In the genomic region with DNA sequence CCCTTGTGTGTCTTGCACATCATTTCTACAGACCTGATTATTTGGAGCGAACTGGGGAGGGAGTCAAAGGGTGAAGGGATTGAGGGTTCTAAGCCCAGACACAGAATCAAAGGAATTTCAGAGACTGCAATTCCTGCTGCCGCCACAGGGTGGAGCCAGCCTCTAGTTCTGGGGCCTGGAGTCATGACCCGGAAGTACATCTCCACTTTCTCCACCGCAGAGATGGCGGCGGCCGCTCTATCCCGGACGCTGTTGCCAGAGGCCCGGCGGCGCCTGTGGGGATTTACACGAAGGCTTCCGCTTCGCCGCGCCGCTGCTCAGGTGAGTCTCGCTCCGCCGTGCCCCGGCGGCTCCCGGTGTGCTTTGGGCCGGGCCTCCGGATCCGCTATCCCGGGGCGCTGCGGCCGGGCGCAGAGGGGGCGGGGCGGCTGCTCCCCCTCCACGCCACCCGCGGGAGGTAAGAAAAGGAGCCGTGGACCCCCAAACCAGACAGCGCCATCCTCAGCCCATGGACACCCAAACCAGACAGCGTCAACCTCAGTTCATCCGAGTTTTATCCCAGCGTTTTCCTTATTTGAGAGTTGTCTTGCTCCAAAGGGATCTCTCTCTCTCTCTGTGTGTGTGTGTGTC, we compare ENCODE assay signal across 8 mouse cellular contexts. TPM values are rescaled to one million over a fixed set of nuclear protein-coding genes. Genes with fewer than 3 reads are reported as not detected.
DNase-seq lines count a peak whose midpoint lies in the region; ATAC-seq and TF ChIP-seq lines count a peak whose summit lies in the region.

A gene (plus strand): TSS at position 186 of the 630 bp plus-strand sequence.

- H3K9me3 ChIP-seq in erythroblast, embryonic 14.5 days (ENCODE audit: control insufficient read depth, low read length), result no peaks in the 10 kb centered on the region
- H3K9me3 ChIP-seq in heart, embryonic 12.5 days (replicated peaks), result no peaks in the 10 kb centered on the region
- no peaks in the 10 kb centered on the region for H3K9me3 ChIP-seq in kidney, postnatal 0 days (replicated peaks; ENCODE audit: low read length)
- no peaks in the 10 kb centered on the region for H3K9me3 ChIP-seq in liver, embryonic 11.5 days (ENCODE audit: control insufficient read depth, low read length)
- no peaks in the 10 kb centered on the region for H3K9me3 ChIP-seq in stomach, embryonic 14.5 days (ENCODE audit: control insufficient read depth, low read depth, low read length)

- ATAC-seq in heart, embryonic 12.5 days (ENCODE audit: insufficient number of reproducible peaks, low FRiP score), result peak; percentile 80
- peak; percentile 83 for ATAC-seq in kidney, postnatal 0 days (replicated peaks; ENCODE audit: low FRiP score, low read depth)
- peak; percentile 84 for ATAC-seq in liver, embryonic 11.5 days (replicated peaks; ENCODE audit: low FRiP score)
- ATAC-seq in stomach, embryonic 14.5 days (ENCODE audit: insufficient number of reproducible peaks, insufficient read depth, low FRiP score, low read depth), result peak; percentile 90

- peak within 1 kb of the TSS; percentile 57; the same call in 1 of the 2 replicates for H3K27ac ChIP-seq in heart, embryonic 12.5 days (ENCODE audit: poor library complexity, severe bottlenecking)
- peak within 1 kb of the TSS; percentile 80 for H3K27ac ChIP-seq in kidney, postnatal 0 days
- no peak within 1 kb of the TSS for H3K27ac ChIP-seq in liver, embryonic 11.5 days (ENCODE audit: low read depth, low read length)
- H3K27ac ChIP-seq in stomach, embryonic 14.5 days (ENCODE audit: low read length), result peak within 1 kb of the TSS; percentile 72

- peak within 1 kb of the TSS; percentile 90 for H3K4me2 ChIP-seq in heart, embryonic 12.5 days
- peak within 1 kb of the TSS; percentile 56 for H3K4me2 ChIP-seq in kidney, postnatal 0 days (ENCODE audit: low read length)
- peak within 1 kb of the TSS; percentile 93 for H3K4me2 ChIP-seq in liver, embryonic 11.5 days
- H3K4me2 ChIP-seq in stomach, embryonic 14.5 days (replicated peaks; ENCODE audit: low read depth, low read length), result peak within 1 kb of the TSS; percentile 75

- peak; percentile 73; the same call in 1 of the 2 replicates for TF ChIP-seq POLR2A in brain, embryonic 14.5 days (IDR thresholded peaks at IDR 0.05; ENCODE audit: borderline replicate concordance, extremely low read depth, insufficient read depth, insufficient read length, poor library complexity, severe bottlenecking)

- peaks cover 9% of the 10 kb centered on the region for H3K79me3 ChIP-seq in C2C12 (ENCODE audit: low read depth)

- peak within 1 kb of the TSS; percentile 84 for H3K4me3 ChIP-seq in C2C12 (ENCODE audit: insufficient read depth, poor library complexity, severe bottlenecking)
- H3K4me3 ChIP-seq in erythroblast, embryonic 14.5 days (replicated peaks), result peak within 1 kb of the TSS; percentile 72
- H3K4me3 ChIP-seq in heart, embryonic 12.5 days, result peak within 1 kb of the TSS; percentile 94
- peak within 1 kb of the TSS; percentile 86 for H3K4me3 ChIP-seq in kidney, postnatal 0 days (replicated peaks; ENCODE audit: low read depth, low read length)
- H3K4me3 ChIP-seq in liver, embryonic 11.5 days (ENCODE audit: low read depth, low read length), result peak within 1 kb of the TSS; percentile 76
- peak within 1 kb of the TSS; percentile 92 for H3K4me3 ChIP-seq in stomach, embryonic 14.5 days (ENCODE audit: low read depth, low read length)

- peak within 1 kb of the TSS; percentile 93 for H3K9ac ChIP-seq in heart, embryonic 12.5 days
- peak within 1 kb of the TSS; percentile 76 for H3K9ac ChIP-seq in kidney, postnatal 0 days (ENCODE audit: low read depth, low read length)
- peak within 1 kb of the TSS; percentile 79 for H3K9ac ChIP-seq in liver, embryonic 11.5 days (ENCODE audit: low read depth, low read length)
- H3K9ac ChIP-seq in stomach, embryonic 14.5 days (replicated peaks; ENCODE audit: low read depth, low read length), result peak within 1 kb of the TSS; percentile 89

- DNase-seq in brain, embryonic 14.5 days (ENCODE audit: low read depth), result peak; percentile 93
- peak; percentile 93 for DNase-seq in kidney, postnatal 0 days (ENCODE audit: low spot score)
- peak; percentile 86 for DNase-seq in liver, embryonic 11.5 days (ENCODE audit: low spot score)
- DNase-seq in naive thymus-derived CD4-positive, alpha-beta T cell, adult 2 months (ENCODE audit: low read depth), result peak; percentile 94

- H3K79me2 ChIP-seq in C2C12 (ENCODE audit: control insufficient read depth, insufficient read depth), result peaks cover 22% of the 10 kb centered on the region

- H3K27me3 ChIP-seq in C2C12 (ENCODE audit: control insufficient read depth, insufficient read depth, insufficient read length), result no peaks in the 10 kb centered on the region
- H3K27me3 ChIP-seq in erythroblast, embryonic 14.5 days (ENCODE audit: control insufficient read depth), result no peaks in the 10 kb centered on the region
- no peaks in the 10 kb centered on the region for H3K27me3 ChIP-seq in heart, embryonic 12.5 days (replicated peaks)
- no peaks in the 10 kb centered on the region for H3K27me3 ChIP-seq in kidney, postnatal 0 days (ENCODE audit: insufficient read depth, low read length)
- no peaks in the 10 kb centered on the region for H3K27me3 ChIP-seq in liver, embryonic 11.5 days (replicated peaks; ENCODE audit: control insufficient read depth, insufficient read depth, low read length)
- H3K27me3 ChIP-seq in stomach, embryonic 14.5 days (ENCODE audit: control insufficient read depth, insufficient read depth, low read length), result no peaks in the 10 kb centered on the region

- WGBS in heart, embryonic 12.5 days, result under 1% methylated on average over 38 of the region's 42 CpGs
- WGBS in kidney, postnatal 0 days, result under 1% methylated on average over 42 of the region's 42 CpGs
- WGBS in liver, embryonic 11.5 days, result under 1% methylated on average over 41 of the region's 42 CpGs
- WGBS in stomach, embryonic 14.5 days, result under 1% methylated on average over 42 of the region's 42 CpGs

- H3ac ChIP-seq in C2C12 (ENCODE audit: control insufficient read depth, insufficient read length, low read depth), result peak within 1 kb of the TSS; percentile 61

- peak; percentile 52 for TF ChIP-seq CTCF in C2C12 (IDR thresholded peaks at IDR 0.05; ENCODE audit: control insufficient read depth, insufficient read depth, insufficient read length)
- peak; percentile 99 for TF ChIP-seq CTCF in brain, embryonic 14.5 days (IDR thresholded peaks at IDR 0.05; ENCODE audit: borderline replicate concordance, extremely low read depth, insufficient read depth, insufficient read length)
- TF ChIP-seq CTCF in kidney, postnatal 0 days (IDR thresholded peaks at IDR 0.05; ENCODE audit: low read depth), result peak; percentile 92

- H3K36me3 ChIP-seq in C2C12 (ENCODE audit: control insufficient read depth, insufficient read depth), result peaks cover 22% of the 10 kb centered on the region
- H3K36me3 ChIP-seq in erythroblast, embryonic 14.5 days (ENCODE audit: control insufficient read depth), result peaks cover 31% of the 10 kb centered on the region
- H3K36me3 ChIP-seq in heart, embryonic 12.5 days, result peaks cover 28% of the 10 kb centered on the region
- H3K36me3 ChIP-seq in kidney, postnatal 0 days (ENCODE audit: insufficient read depth, low read length), result peaks cover 21% of the 10 kb centered on the region
- peaks cover 22% of the 10 kb centered on the region for H3K36me3 ChIP-seq in liver, embryonic 11.5 days (ENCODE audit: control insufficient read depth, insufficient read depth, low read length)
- peaks cover 25% of the 10 kb centered on the region for H3K36me3 ChIP-seq in stomach, embryonic 14.5 days (ENCODE audit: control insufficient read depth, insufficient read depth, low read length)

- H3K4me1 ChIP-seq in erythroblast, embryonic 14.5 days (ENCODE audit: control insufficient read depth), result peaks cover 22% of the 10 kb centered on the region
- H3K4me1 ChIP-seq in heart, embryonic 12.5 days (replicated peaks), result peaks cover 16% of the 10 kb centered on the region
- H3K4me1 ChIP-seq in kidney, postnatal 0 days (replicated peaks; ENCODE audit: insufficient read depth, low read length), result peaks cover 3% of the 10 kb centered on the region; the same call in 1 of the 2 replicates
- peaks cover 5% of the 10 kb centered on the region for H3K4me1 ChIP-seq in liver, embryonic 11.5 days (replicated peaks; ENCODE audit: control insufficient read depth, insufficient read depth, low read length)
- peaks cover 9% of the 10 kb centered on the region for H3K4me1 ChIP-seq in stomach, embryonic 14.5 days (ENCODE audit: control insufficient read depth, insufficient read depth, low read length)

TF ChIP-seq in C2C12, 6 proteins besides CTCF, POLR2A, EP300 and RAD21:
- TF ChIP-seq MAX (IDR thresholded peaks at IDR 0.05) (no peak), MYOD1 (IDR thresholded peaks at IDR 0.05; ENCODE audit: control insufficient read depth, insufficient read length, low read depth) (no peak)

RNA-seq across cellular contexts. Expression of the gene that starts here (rescaled TPM):
- polyA plus RNA-seq in C2C12 (2012; fragmentation: generic; extraction: Trizol), result 92.8 TPM
- polyA plus RNA-seq in brain, embryonic 14.5 days (2012; rRNA removed), result 66.7 and 72.8 TPM in 2 replicates
- 1.3 and 1.4 TPM in 2 replicates for polyA plus RNA-seq in erythroblast, embryonic 14.5 days (2012)
- 131 and 136 TPM in 2 replicates for polyA plus RNA-seq in heart, embryonic 12.5 days (2016; fragmentation: Nextera tagmentation; extraction: Ambion mirVana)
- 101 and 107 TPM in 2 replicates for polyA plus RNA-seq in kidney, postnatal 0 days (2015; fragmentation: Nextera tagmentation; extraction: Ambion mirVana)
- 89.6 and 90.9 TPM in 2 replicates for polyA plus RNA-seq in liver, embryonic 11.5 days (2014; fragmentation: Nextera tagmentation; extraction: Ambion mirVana)
- 83.7 and 84.3 TPM in 2 replicates for polyA plus RNA-seq in stomach, embryonic 14.5 days (2014; fragmentation: Nextera tagmentation; extraction: Ambion mirVana)

Comparison
In these comparisons a context has a peak if more than half of its experiments do, and no peak if none do; other contexts are left out.
1. RNA of the gene that starts here (polyA plus RNA-seq): 131 to 136 TPM in heart, embryonic 12.5 days, 101 to 107 TPM in kidney, postnatal 0 days, 92.8 TPM in C2C12 (single experiment), 89.6 to 90.9 TPM in liver, embryonic 11.5 days, 83.7 to 84.3 TPM in stomach, embryonic 14.5 days and 66.7 to 72.8 TPM in brain, embryonic 14.5 days; 1.3 to 1.4 TPM in erythroblast, embryonic 14.5 days; every median in the first group is over 10 times any median in the second.
2. Peak in every context shown above with its lines, with median percentiles within 50 percentile points of each other: H3K4me3 ChIP-seq, CTCF ChIP-seq, DNase-seq, ATAC-seq, H3K4me2 ChIP-seq and H3K9ac ChIP-seq.